Mouse (Mus musculus) left cerebral cortex, postnatal 10 days (tissue): ENCODE data around the gene Clybl. TPM values are rescaled to one million over a fixed set of nuclear protein-coding genes. Genes with fewer than 3 reads are reported as not detected.

Experiments
- DNase-seq, 2 experiments: peaks; one replicate each; pipeline ENCODE4 v3.0.0; 2021 to 2022; ENCODE audit warnings: low spot score in 2 of 2, mixed read lengths in 1 of 2; ENCODE audit errors: extremely low spot score in 1 of 2
- intact Hi-C: fragments of 180-260 bp; cut with DNase I; formaldehyde crosslinking; loops from one replicate; pipeline ENCODE4 v1.15.1; 2025
- total RNA-seq, 2 experiments: library from RNA; stranded (reverse); gene quantifications; 2 replicates each; pipeline ENCODE4 v1.2.3; 2021

The Clybl gene
- total RNA-seq, 2 experiments from 2014 or later = 19.4 to 20.9 TPM

- intact Hi-C loops = loop anchor here (5.0 to 10.0 kb wide), 6 partner anchors 137 to 1015 kb away; partner anchors contain the start of gene Zic2
- DNase-seq = no peak
These were observed 48.5 kb downstream of the Clybl start for GRCm38 (mm10) chr14:122229988-122230387.

GRCm38 (mm10) chr14:122230621-122231025 is 49.1 kb downstream of the Clybl start:
- DNase-seq = no peak
- intact Hi-C loops = loop anchor here (5.0 kb wide), 1 partner anchor 137 kb away; no protein-coding TSS in a partner anchor

DNA sequence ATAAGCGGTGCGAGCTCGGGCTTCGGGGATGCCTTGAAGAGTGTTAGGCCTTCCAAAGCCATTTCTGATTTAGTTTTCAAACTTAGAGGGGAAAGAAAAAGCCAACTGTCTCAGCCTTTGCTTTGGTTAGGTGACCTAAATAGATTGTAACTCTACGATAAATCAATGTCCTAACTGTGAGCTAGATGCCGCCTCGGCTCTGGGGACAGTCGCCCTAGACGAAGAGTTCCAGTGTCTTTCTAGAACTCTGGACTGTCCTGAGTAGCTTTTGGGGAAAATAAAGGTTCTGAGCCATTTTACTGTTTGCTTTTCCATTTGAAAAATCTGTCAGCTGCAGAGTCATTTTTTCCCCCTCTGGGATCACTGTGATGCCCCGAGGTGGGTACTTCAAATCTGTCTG is 49.6 kb downstream of the Clybl start:
- no peak for DNase-seq
- intact Hi-C loops = loop anchor here (5.0 kb wide), 1 partner anchor 136 kb away; no protein-coding TSS in a partner anchor

- no peak for DNase-seq
- intact Hi-C loops = loop anchor here (5.0 kb wide), 1 partner anchor 134 kb away; no protein-coding TSS in a partner anchor
These were observed 51.8 kb downstream of the Clybl start for GRCm38 (mm10) chr14:122233212-122233714.

GRCm38 (mm10) chr14:122243874-122244273 is 62.4 kb downstream of the Clybl start:
- DNase-seq = no peak
- intact Hi-C loops = no loop called here

DNA sequence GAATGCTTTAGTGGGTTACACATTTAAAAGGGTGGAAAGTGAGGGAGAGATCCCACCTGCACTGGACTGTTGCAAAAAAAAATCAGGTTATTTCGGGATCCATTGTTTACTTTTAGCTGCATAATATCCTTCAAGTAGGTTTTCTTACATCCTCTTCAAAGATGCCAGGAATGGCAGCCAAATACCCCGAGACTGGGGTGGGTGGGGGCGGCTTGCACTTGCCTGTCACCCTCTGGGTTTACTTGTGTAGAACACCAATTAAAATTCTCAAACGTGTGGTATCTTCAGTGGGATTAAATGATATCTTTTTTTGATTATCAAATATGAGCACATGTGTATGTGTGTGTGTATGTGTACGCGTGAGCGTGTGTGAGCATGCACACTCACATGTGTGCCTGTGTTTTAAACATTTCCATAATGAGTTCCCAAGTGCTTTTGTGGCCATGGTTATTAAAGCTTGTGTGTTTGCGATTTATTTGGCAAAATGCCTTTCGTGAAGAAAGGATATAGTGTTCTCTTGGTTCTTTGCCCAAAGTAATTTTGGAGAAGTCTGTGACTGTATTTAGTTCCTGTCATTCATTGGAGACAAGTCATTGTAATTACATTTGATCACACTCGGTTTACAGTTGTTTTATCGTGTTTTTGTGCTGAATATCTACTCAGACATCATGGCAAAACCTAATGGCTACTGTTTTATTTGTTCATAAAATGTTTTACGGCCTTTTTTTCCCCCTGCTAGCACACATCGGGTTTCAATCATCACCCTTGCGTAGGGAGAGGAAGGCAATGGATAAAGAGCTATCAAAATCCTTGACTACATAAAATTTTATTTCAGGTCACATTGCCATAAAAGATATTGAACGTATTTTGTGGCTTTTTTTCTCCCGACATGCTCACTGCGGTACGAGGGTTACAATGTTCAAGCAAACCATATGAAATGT is 65.7 kb downstream of the Clybl start:
- intact Hi-C loops = no loop called here
- no peak for DNase-seq

GRCm38 (mm10) chr14:122249123-122249522 is 67.6 kb downstream of the Clybl start:
- intact Hi-C loops = no loop called here
- no peak for DNase-seq

DNA sequence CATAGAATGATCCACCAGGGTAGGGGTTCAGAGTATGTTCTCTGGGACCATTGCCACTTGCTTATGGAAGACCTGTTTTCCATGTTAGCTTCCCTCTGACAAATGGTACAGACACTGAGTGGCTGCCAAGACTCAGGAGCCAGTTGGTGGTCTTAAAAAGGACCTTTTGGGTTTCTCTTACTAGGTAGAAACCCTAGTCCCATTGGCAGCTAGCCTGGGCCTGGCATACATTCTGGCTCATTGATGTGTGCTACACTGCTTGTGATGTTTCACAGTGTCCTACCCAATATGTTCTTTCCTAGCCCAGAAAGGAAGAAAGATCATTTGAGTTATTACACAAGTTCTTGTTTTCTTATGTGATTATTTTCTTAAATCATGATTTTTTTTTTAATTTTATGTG is 69.8 kb downstream of the Clybl start:
- intact Hi-C loops = no loop called here
- DNase-seq = no peak

DNA sequence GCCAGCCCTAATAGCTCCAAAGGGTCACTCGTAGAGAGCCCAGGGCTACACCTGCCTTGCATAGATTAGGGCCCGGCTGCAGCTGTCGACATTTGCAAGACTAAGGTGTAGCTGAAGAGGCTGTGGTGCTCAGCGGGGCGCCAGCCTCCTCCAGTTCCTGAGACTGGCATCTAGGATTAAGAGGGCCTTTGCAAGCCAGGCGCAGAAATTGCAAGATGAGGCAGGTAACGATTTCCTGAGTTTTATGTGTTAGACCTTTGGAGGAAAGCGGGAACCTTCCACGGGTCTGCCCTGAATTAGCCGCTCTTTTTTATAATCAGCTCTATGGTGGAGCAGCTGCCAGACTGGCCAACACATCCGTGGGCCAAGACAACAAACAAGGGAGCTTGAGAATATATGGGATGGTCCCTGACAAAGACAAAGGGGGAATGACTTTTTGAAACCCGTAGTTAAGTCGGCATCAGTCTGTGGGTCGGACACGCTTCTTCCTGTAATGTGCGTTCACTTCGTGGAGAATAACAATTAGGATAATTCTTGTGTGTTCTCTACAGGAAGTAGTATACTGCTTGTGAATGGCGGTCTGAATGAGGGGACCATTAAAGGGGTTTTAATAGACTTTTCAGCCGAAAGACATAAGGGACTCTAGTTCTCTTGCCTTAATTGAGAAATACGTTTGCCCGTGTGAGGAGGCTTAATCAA is 74.2 kb downstream of the Clybl start:
- DNase-seq = no peak
- intact Hi-C loops = no loop called here

DNA sequence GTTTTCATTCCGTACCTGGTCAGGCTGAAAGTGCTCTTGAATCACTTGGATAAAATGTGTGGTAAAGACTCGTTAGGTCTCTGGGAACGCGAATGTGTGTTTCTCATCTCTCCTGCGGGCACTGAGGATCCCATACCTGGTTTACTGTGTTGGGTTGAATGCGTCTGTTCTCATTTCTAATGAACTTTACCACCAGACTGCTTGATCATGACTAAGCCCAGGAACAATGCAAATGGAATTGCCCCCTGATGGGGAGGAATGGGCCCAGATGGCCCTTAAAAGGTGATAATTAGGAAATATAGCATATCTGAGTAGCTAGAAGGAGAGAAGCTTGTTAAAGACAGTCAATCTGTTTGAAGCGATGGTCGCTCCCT is 74.7 kb downstream of the Clybl start:
- intact Hi-C loops = no loop called here
- no peak for DNase-seq

- intact Hi-C loops = no loop called here
- DNase-seq = no peak
These were observed 76.8 kb downstream of the Clybl start for GRCm38 (mm10) chr14:122258297-122258696.

- DNase-seq = no peak
- intact Hi-C loops = no loop called here
These were observed 79.7 kb downstream of the Clybl start for GRCm38 (mm10) chr14:122261250-122261649.

DNA sequence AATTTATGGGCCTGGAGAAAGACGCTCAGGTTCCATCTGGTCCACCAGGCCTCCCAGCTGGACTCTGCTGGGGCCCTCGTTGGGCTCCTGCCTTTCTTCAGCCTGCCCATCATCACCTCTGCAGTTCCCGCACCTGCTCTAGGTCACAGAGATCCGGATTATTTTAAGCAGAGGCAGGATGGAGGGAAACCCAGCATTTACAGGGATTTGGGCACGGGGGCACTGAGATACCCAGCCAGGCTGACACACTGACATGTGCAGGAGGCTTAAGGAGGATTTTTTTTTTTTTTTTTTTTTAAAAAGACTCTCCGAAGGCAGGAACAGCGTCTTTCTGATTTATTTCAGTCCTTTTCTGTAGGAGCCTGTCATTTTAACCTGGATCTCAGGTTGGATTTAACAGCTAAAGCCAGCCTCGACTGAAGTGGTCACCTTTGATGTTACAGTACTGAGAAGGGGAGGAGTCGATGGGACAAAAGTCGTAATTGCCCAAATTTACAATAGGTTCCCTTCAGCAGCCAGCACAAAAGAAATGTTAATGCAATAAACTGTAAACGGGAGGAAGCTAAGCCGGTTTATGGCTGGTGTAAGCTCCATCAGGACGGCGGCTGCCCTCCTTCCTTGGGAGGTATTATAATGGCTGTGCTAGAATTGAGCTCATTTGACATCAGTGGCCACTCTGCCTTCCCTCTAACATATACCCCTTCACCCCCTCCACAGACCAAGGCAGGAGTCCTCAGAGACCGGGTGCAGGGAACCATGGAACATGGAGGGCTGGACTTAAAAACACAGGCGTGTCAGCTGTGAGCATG is 81.6 kb downstream of the Clybl start:
- DNase-seq = no peak
- intact Hi-C loops = no loop called here

DNA sequence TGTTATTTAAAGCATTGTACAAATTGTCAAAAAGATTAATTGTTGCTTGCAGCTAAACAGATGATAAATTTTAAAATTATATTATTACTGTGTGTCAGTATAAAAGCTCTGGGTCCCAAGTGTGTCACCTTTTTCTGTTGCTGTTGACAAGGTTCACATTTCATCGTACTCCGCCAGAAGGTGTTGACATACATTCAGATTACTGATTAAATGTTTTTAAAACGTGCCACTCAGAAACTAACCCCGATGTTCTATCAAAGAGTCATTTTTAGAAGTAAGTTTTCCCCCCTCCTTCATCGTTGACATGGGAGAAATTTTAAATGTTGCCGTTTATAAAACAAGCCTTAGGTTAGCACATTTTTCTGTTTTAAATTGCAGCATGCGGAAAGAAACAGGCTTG is 83.7 kb downstream of the Clybl start:
- DNase-seq = no peak

DNA sequence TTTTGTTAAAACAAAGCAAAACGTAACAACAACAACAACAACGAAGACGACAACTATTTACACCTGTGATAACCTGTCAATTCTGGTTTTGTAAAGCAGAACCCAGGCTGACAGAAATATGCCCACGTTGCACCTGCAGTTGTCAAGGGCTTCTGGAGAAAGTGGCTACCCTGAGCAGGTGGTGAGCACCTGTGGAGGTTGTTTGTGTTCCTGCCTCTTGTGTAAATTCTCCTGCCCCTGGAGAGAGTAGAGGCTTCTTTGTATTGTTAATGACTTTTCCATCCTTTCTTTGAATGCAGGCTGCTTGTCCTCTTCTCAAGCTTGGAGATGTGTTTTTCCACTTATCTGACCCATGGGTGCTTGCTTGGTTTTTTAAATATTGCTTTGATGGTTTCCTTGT is 86.1 kb downstream of the Clybl start:
- no peak for DNase-seq
- intact Hi-C loops = no loop called here

More for the DNA sequence above, 83.7 kb downstream of the Clybl start:
- intact Hi-C loops = no loop called here

DNA sequence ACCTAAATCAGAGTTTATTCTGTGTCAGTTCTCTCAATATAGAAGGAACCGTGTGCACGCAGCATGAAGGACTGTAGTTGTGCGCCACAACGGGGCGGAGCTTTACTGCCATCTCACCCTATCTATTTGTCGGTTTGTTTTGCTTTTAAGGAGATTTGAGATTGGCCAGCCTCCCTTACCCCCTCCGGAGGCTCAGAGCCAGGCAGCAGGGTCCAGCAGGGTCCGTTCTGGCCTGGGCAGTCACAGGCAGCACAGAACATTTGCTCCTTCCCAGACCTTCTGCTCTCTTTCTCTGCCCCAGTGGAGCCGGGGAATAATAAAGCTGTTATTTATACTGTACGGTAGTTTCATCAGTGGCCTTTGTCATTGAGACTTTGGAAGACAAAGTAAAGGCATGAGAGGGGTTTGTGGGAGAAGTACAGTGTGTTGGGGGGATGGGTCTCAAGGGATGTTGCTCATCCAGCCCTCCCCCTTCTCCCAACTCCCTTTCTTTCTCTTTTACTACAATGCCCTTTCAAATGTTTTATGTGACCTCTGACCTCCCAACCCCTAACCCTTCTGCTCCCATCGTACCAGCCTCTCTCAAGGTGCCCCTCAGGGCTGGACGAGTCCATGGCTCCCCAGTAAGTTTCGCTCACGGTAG is 89.7 kb downstream of the Clybl start:
- intact Hi-C loops = no loop called here
- no peak for DNase-seq

GRCm38 (mm10) chr14:122277142-122277541 is 95.6 kb downstream of the Clybl start:
- intact Hi-C loops = no loop called here

More at GRCm38 (mm10) chr14:122277142-122277541, 95.6 kb downstream of the Clybl start:
- DNase-seq = no peak
